Mouse (Mus musculus): ENCODE measurements around the gene Cpt1a. TPM values are rescaled to one million over a fixed set of nuclear protein-coding genes. Genes with fewer than 3 reads are reported as not detected.

The Cpt1a gene
- polyA plus RNA-seq (2015; fragmentation: Nextera tagmentation; extraction: Ambion mirVana), result 34.6 and 37.1 TPM in 2 replicates

DNA sequence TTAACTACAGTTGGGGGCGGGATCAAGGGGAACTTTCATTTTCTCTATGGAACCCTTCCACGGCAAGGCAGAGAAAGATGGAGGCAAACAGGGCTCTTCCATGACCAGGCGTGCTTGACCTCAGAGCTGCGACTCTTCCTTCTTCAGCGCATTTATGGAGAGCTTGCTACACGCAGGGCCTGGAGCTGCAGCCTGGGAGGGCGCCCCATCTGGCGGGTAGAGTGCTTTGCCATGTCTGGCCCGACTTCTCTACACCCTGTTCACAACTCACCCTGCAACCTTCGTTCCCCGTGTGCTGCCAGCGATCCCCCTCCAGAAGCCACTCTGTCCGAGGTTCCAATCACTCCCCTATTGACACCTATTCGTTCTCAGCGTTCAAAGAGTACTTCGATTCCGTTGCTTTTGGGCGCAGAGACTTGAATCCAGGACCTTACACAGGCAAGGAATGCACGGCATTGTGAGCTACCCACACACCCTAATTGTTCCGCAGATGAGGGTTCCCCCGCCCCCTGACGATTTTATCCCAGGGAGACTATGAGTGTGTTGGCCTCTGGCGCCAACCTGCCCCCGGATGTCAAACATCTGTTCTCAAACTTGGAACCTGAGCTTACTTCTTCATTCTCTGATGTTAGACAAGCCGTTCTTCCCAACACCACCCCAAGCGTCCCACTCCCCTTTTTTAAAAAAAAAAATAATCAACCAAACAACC is at the start of gene Cpt1a:
TSS of gene Cpt1a (plus strand) at position 74 of the 709 bp plus-strand sequence.
- H3K4me3 ChIP-seq (ENCODE audit: low read length), result peak within 1 kb of the TSS; percentile 86
- H3K36me3 ChIP-seq (ENCODE audit: control insufficient read depth, insufficient read depth), result no peaks in the 10 kb centered on the region
- peak within 1 kb of the TSS; percentile 93 for H3K4me2 ChIP-seq (ENCODE audit: low read depth, low read length)
- peak within 1 kb of the TSS; percentile 87 for H3K9ac ChIP-seq (ENCODE audit: low read length)
- H3K4me1 ChIP-seq (ENCODE audit: control insufficient read depth, insufficient read depth, low read length), result peaks cover 24% of the 10 kb centered on the region
- 2% methylated on average over 26 of the region's 26 CpGs for WGBS
- peak within 1 kb of the TSS; percentile 99 for H3K27ac ChIP-seq (ENCODE audit: low read length)
- ATAC-seq (replicated peaks; ENCODE audit: extremely low read depth, insufficient read depth, low FRiP score), result peak; percentile 7; the same call in 1 of the 2 replicates
- H3K27me3 ChIP-seq (ENCODE audit: control insufficient read depth, insufficient read depth, low read length), result no peaks in the 10 kb centered on the region
- H3K9me3 ChIP-seq (replicated peaks; ENCODE audit: control insufficient read depth, low read length), result 0 out of 2 replicates have a peak, but pooled peaks cover 2% of the 10 kb centered on the region

DNA sequence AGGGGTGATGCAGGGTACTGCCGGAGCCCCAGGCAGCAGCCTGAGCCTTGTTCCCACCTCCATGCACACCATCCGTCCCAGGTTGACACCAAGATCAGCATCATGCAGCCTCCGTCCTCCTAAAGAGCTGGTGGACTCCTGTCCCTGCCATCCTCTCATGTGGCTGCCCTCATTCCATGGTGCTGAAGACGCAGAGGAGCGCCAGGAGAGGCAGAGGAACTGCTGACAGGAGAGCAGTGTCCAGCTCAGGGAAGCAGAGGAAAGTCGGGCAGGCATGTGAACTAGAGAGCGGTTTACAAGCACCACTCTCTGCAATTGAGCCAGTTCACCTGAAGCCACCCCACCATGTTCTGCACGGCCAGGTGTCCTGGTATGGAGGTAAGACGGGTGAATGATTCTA is 48.8 kb upstream of the Cpt1a start:
- peaks cover 30% of the 10 kb centered on the region for H3K36me3 ChIP-seq (ENCODE audit: control insufficient read depth, insufficient read depth)
- H3K4me3 ChIP-seq (ENCODE audit: low read length), result no peak overlapping the region
- H3K4me1 ChIP-seq (ENCODE audit: control insufficient read depth, insufficient read depth, low read length), result no peaks in the 10 kb centered on the region
- H3K9ac ChIP-seq (ENCODE audit: low read length), result no peak overlapping the region
- H3K27me3 ChIP-seq (ENCODE audit: control insufficient read depth, insufficient read depth, low read length), result no peaks in the 10 kb centered on the region
- H3K27ac ChIP-seq (ENCODE audit: low read length), result no peak overlapping the region
- ATAC-seq (replicated peaks; ENCODE audit: extremely low read depth, insufficient read depth, low FRiP score), result no peak
- no peak overlapping the region for H3K4me2 ChIP-seq (ENCODE audit: low read depth, low read length)
- WGBS, result 87% methylated on average over 9 of the region's 9 CpGs
- H3K9me3 ChIP-seq (replicated peaks; ENCODE audit: control insufficient read depth, low read length), result no peaks in the 10 kb centered on the region

DNA sequence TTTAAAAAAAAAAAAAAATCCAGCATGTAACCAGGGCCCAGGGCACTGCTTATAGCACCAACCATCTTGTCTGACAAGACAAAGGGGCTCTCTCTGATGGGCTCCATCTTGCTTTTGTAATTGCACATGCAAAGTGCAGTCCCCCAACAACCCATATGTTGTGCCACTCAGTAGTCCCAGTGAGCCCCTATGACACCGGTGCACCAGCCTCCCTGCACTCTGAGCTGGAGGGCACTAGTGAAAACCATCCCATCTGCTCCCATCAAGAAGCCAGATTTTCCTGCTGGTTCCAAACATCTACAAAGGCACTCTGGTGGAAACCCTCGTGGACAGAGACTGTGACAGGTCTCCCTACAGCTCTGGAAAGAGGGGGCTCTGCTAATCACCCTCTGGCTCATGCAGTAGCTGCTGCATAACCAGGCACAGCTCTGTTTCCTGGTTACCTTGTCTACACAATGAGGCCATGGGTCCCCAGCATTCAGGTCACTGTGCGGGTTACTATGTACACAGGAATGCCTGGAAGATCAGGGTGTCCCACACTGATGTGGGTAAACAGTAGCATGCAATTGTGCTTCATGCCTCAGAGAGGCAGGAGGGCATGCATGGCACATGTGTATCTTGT is 46.3 kb upstream of the Cpt1a start:
- Histone ChIP-seq H3K9me3 (replicated peaks; ENCODE audit: control insufficient read depth, low read length) (no peaks in the 10 kb centered on the region), H3K36me3 (ENCODE audit: control insufficient read depth, insufficient read depth) (peaks cover 31% of the 10 kb centered on the region), H3K9ac (ENCODE audit: low read length) (no peak overlapping the region), H3K4me1 (ENCODE audit: control insufficient read depth, insufficient read depth, low read length) (no peaks in the 10 kb centered on the region), H3K27ac (ENCODE audit: low read length) (no peak overlapping the region), H3K27me3 (ENCODE audit: control insufficient read depth, insufficient read depth, low read length) (no peaks in the 10 kb centered on the region), H3K4me2 (ENCODE audit: low read depth, low read length) (no peak overlapping the region), H3K4me3 (ENCODE audit: low read length) (no peak overlapping the region)
- 90% methylated on average over 3 of the region's 3 CpGs for WGBS
- no peak for ATAC-seq (replicated peaks; ENCODE audit: extremely low read depth, insufficient read depth, low FRiP score)

DNA sequence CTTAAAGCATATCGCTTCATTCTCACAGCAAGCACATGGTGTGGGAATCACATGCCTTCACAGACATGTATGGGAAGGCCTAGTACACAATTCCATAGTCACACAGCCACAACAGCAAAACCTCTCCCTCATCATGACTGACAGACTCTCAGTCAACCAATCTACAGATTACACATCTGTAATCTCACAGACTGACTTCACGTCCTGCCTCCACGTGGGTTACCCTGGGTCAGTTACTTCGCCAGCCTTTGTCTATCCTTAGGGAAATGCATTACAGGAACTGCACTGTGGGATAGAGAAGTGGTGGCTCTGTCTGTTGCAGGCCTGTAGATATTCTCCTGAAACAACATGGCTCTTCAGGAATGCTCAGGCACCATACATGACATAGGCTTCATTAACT is 40.2 kb upstream of the Cpt1a start:
- peak overlapping the region; percentile 91 for H3K9ac ChIP-seq (ENCODE audit: low read length)
- H3K4me2 ChIP-seq (ENCODE audit: low read depth, low read length), result peak overlapping the region; percentile 88
- no peaks in the 10 kb centered on the region for H3K9me3 ChIP-seq (replicated peaks; ENCODE audit: control insufficient read depth, low read length)
- ATAC-seq (replicated peaks; ENCODE audit: extremely low read depth, insufficient read depth, low FRiP score), result no peak
- WGBS, result 60% methylated on average over 4 of the region's 4 CpGs
- peak overlapping the region; percentile 91 for H3K4me3 ChIP-seq (ENCODE audit: low read length)
- no peaks in the 10 kb centered on the region for H3K27me3 ChIP-seq (ENCODE audit: control insufficient read depth, insufficient read depth, low read length)
- H3K27ac ChIP-seq (ENCODE audit: low read length), result no peak overlapping the region
- peaks cover 15% of the 10 kb centered on the region; the same call in 1 of the 2 replicates for H3K36me3 ChIP-seq (ENCODE audit: control insufficient read depth, insufficient read depth)
- H3K4me1 ChIP-seq (ENCODE audit: control insufficient read depth, insufficient read depth, low read length), result peaks cover 15% of the 10 kb centered on the region

DNA sequence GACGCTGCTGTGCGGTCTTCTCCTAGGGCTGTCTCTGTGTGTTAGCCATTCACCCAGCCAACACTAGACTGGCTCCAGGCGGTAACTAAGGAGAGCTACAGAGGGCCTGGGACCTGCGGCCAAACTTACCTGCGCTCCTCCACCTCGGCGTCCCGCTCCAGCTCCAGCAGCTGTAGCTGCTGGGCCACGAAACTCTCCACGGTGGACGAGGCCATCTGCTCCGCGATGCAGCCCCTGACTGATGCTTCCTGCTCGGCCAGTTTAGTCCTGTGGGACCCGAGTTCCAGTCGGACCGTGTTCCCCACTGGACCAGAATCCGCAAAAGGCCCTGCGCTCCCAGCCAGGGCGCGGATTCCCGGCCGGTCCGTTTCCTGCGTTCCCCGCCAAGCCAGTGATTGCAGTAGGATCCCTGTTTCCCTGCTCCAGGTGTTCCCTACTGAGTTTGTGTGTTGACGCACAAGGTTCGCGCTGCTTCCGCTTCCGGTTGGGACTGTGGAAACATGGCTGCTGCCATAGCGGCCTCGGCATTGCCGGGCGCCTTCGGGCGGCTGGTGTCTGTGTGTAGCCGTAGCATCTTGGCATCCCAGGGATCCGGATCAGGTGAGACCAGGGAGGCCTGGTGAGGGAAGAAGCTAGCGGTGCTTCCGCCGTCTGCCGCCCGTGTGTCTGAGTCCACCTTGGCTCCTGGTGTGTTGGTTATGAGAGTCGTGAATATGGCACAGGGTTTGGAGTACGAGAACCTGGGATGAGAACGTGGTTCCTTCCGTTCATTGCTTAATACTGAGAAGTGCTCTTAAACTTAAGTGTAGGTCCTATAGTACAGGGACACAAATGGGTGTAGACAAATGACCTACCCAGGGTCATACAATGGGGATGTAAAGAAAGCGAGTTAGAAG is 39.3 kb upstream of the Cpt1a start, which contains the start of the genes Mrpl21 and Ighmbp2:
TSS of gene Mrpl21 (plus strand) at position 330 of the 896 bp plus-strand sequence.
TSS of gene Ighmbp2 (minus strand) at position 446 of the 896 bp plus-strand sequence.
- Histone ChIP-seq H3K9ac (ENCODE audit: low read length) (peak within 1 kb of the TSS; percentile 91), H3K4me3 (ENCODE audit: low read length) (peak within 1 kb of the TSS; percentile 91), H3K27me3 (ENCODE audit: control insufficient read depth, insufficient read depth, low read length) (no peaks in the 10 kb centered on the region), H3K36me3 (ENCODE audit: control insufficient read depth, insufficient read depth) (peaks cover 21% of the 10 kb centered on the region; the same call in 1 of the 2 replicates), H3K27ac (ENCODE audit: low read length) (peak within 1 kb of the TSS; percentile 75), H3K9me3 (replicated peaks; ENCODE audit: control insufficient read depth, low read length) (no peaks in the 10 kb centered on the region), H3K4me2 (ENCODE audit: low read depth, low read length) (peak within 1 kb of the TSS; percentile 88), H3K4me1 (ENCODE audit: control insufficient read depth, insufficient read depth, low read length) (peaks cover 15% of the 10 kb centered on the region)
- WGBS, result under 1% methylated on average over 49 of the region's 49 CpGs
- ATAC-seq (replicated peaks; ENCODE audit: extremely low read depth, insufficient read depth, low FRiP score), result peak; percentile 90

DNA sequence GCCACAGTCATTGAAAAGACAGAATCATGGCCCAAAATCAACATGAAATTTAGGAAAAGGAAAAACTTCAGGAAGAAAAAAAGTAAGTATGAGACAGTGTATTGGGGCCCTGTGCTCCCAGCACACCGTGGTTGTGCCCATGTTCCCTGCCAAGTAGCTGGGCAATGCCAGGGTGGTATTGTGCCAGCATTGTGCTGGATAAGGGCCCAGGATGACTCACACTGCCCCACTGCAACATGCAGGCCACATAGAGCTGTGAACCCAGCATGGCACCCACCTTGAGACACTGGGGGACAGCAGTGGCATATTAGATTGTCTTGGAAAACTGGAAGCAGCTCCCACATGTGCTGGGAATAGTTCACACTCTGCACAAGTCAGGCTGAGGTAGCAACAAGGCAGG is 33.1 kb upstream of the Cpt1a start:
- no peaks in the 10 kb centered on the region for H3K4me1 ChIP-seq (ENCODE audit: control insufficient read depth, insufficient read depth, low read length)
- no peaks in the 10 kb centered on the region for H3K27me3 ChIP-seq (ENCODE audit: control insufficient read depth, insufficient read depth, low read length)
- no peak overlapping the region for H3K9ac ChIP-seq (ENCODE audit: low read length)
- WGBS, result 100% methylated on average over 1 of the region's 1 CpGs
- no peak overlapping the region for H3K4me3 ChIP-seq (ENCODE audit: low read length)
- H3K27ac ChIP-seq (ENCODE audit: low read length), result no peak overlapping the region
- H3K9me3 ChIP-seq (replicated peaks; ENCODE audit: control insufficient read depth, low read length), result no peaks in the 10 kb centered on the region
- H3K36me3 ChIP-seq (ENCODE audit: control insufficient read depth, insufficient read depth), result peaks cover 47% of the 10 kb centered on the region
- no peak for ATAC-seq (replicated peaks; ENCODE audit: extremely low read depth, insufficient read depth, low FRiP score)
- no peak overlapping the region for H3K4me2 ChIP-seq (ENCODE audit: low read depth, low read length)

DNA sequence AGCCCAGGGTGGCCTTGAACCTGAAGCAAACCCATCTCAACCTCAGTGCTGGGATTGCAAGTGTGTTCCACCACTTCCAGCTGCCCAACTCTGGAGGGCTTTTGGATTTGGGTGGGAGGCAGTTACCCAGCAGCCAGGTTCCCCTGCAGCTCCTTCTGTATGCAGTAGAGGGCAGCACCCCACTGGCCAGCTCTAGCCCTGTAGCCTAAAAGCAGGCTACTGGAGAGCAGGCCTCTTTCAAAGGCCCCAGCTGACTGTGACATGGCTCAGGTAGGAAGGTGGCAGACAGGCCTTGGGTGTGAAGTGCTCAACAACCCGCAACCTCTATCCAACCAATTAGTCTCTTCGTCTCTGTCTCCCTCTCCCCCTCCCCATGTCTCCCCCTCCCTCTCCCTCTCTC is 30.1 kb upstream of the Cpt1a start:
- no peaks in the 10 kb centered on the region for H3K9me3 ChIP-seq (replicated peaks; ENCODE audit: control insufficient read depth, low read length)
- no peaks in the 10 kb centered on the region for H3K27me3 ChIP-seq (ENCODE audit: control insufficient read depth, insufficient read depth, low read length)
- 62% methylated on average over 2 of the region's 2 CpGs for WGBS
- no peak overlapping the region for H3K27ac ChIP-seq (ENCODE audit: low read length)
- H3K36me3 ChIP-seq (ENCODE audit: control insufficient read depth, insufficient read depth), result peaks cover 36% of the 10 kb centered on the region
- no peak overlapping the region for H3K4me3 ChIP-seq (ENCODE audit: low read length)
- H3K4me1 ChIP-seq (ENCODE audit: control insufficient read depth, insufficient read depth, low read length), result no peaks in the 10 kb centered on the region
- peak; percentile 75; the same call in 1 of the 2 replicates for ATAC-seq (replicated peaks; ENCODE audit: extremely low read depth, insufficient read depth, low FRiP score)
- no peak overlapping the region for H3K4me2 ChIP-seq (ENCODE audit: low read depth, low read length)
- no peak overlapping the region for H3K9ac ChIP-seq (ENCODE audit: low read length)

DNA sequence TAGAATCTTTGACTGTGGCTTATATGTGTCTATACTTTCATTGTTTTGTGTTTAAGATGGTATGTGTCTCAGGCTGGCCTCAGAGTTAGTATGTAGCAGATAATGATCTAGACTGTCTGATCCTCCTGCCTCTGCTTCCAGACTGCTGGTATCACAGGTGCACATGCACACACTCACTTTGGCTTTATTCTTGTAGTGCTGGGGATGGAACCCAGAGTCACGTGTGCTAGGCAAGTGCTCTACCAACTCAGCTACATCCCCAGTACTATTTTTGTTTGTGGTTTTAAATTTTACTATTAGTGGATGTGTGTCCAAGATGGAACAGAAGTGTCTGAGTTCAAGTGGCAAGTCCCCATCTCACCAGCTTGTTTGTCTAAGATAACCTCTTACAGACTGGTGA is 29.1 kb upstream of the Cpt1a start:
- Histone ChIP-seq H3K4me1 (ENCODE audit: control insufficient read depth, insufficient read depth, low read length) (no peaks in the 10 kb centered on the region), H3K27ac (ENCODE audit: low read length) (no peak overlapping the region), H3K4me2 (ENCODE audit: low read depth, low read length) (no peak overlapping the region), H3K27me3 (ENCODE audit: control insufficient read depth, insufficient read depth, low read length) (no peaks in the 10 kb centered on the region), H3K9ac (ENCODE audit: low read length) (no peak overlapping the region), H3K9me3 (replicated peaks; ENCODE audit: control insufficient read depth, low read length) (no peaks in the 10 kb centered on the region), H3K36me3 (ENCODE audit: control insufficient read depth, insufficient read depth) (peaks cover 31% of the 10 kb centered on the region), H3K4me3 (ENCODE audit: low read length) (no peak overlapping the region)
- 89% methylated on average over 1 of the region's 1 CpGs for WGBS
- no peak for ATAC-seq (replicated peaks; ENCODE audit: extremely low read depth, insufficient read depth, low FRiP score)
